Mouse (Mus musculus) limb, embryonic 15.5 days (tissue): ENCODE measurements around the gene Abca9. TPM values are rescaled to one million over a fixed set of nuclear protein-coding genes. Genes with fewer than 3 reads are reported as not detected.

ENCODE experiments used
- ATAC-seq: fragments of 200-750 bp; cut with Nextera tagmentation; 2 replicates; pipeline ENCODE4 v1.8.0; 2017; ENCODE audit warnings: low read depth, moderate TSS enrichment; ENCODE audit not compliant: insufficient number of reproducible peaks, low FRiP score, low TSS enrichment
- H3K27ac ChIP-seq: fragments of 300-500 bp; sonication (generic); 2 replicates; pipeline ENCODE4 v1.5.1; 2015; ENCODE audit warnings: moderate library complexity, mild to moderate bottlenecking, inconsistent platforms
- H3K27me3 ChIP-seq: fragments of 300-500 bp; sonication (generic); 2 replicates; pipeline ENCODE4 v1.6.1; 2015; ENCODE audit warnings: inconsistent platforms
- H3K36me3 ChIP-seq: fragments of 300-500 bp; sonication (generic); 2 replicates; pipeline ENCODE4 v1.6.1; 2015; ENCODE audit warnings: inconsistent platforms
- H3K4me1 ChIP-seq: fragments of 300-500 bp; sonication (generic); 2 replicates; pipeline ENCODE4 v1.6.1; 2015; ENCODE audit warnings: inconsistent platforms
- H3K4me2 ChIP-seq: fragments of 300-500 bp; sonication (generic); 2 replicates; pipeline ENCODE4 v1.6.1; 2015; ENCODE audit warnings: mild to moderate bottlenecking, inconsistent platforms
- H3K4me3 ChIP-seq: fragments of 300-500 bp; sonication (generic); 2 replicates; pipeline ENCODE4 v1.5.1; 2015; ENCODE audit warnings: mild to moderate bottlenecking, inconsistent platforms
- H3K9ac ChIP-seq: fragments of 300-500 bp; sonication (generic); 2 replicates; pipeline ENCODE4 v1.6.1; 2015; ENCODE audit warnings: inconsistent platforms
- H3K9me3 ChIP-seq: fragments of 300-500 bp; sonication (generic); 2 replicates; pipeline ENCODE4 v1.6.1; 2016; ENCODE audit warnings: inconsistent platforms
- WGBS: fragments of 180-500 bp; shearing (Covaris S2); methylation state at CpG from one replicate; pipeline ENCODE4 v1.1.7; 2015; 5-methylcytosine and 5-hydroxymethylcytosine counted together
- polyA plus RNA-seq: library from polyadenylated mRNA; unstranded; fragments of >200 nt; fragmentation: Nextera tagmentation; extraction: Ambion mirVana; gene quantifications from 2 replicates; pipeline ENCODE4 v1.2.1, GENCODE M21; 2015

Gene Abca9
- polyA plus RNA-seq, 1 experiment from 2014 or later = 10.0 TPM

DNA sequence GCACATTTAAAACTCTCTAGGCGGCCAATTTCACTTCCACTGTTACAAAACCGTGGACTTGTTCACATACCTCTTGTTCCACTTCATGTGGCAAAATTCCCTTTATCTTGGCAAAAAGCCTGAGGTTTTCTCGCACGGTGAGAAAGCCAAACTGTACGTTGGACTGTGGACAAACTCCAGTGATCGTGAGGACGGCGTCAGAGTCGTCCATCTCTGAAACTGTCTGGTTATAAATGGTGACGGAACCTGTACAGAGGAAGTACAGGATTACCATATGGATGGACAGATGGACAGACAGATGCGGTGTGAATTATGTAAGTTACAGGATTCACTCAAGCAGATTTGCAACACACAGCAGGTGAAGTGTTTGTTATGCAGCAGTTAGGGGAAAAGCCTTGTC, 22.6 kb downstream of the Abca9 start:
- Histone ChIP-seq H3K27me3 (no peaks in the 10 kb centered on the region), H3K27ac (no peak overlapping the region), H3K36me3 (peaks cover 9% of the 10 kb centered on the region; the same call in 1 of the 2 replicates), H3K4me2 (no peak overlapping the region), H3K9me3 (no peaks in the 10 kb centered on the region), H3K4me1 (no peaks in the 10 kb centered on the region), H3K4me3 (no peak overlapping the region), H3K9ac (no peak overlapping the region)
- ATAC-seq = no peak
- WGBS = 64% methylated on average over 11 of the region's 11 CpGs

DNA sequence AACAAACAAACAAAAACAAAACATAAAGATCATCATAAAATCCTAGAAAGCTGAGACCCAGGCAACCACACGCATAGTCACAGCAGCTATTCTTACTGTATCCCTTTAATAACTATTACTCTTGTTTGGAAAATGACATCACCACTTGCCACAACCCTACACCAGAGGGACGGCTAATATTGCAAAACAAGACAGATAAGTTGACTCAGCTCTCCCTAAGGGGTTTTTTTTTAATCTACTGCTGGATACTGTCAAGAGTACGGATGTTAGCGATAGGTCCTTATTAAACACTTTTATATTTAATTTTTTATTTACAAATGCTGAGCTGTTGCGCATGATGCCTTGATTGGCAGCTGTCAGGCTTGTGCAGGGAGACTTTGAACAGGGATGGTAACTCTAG, 37.2 kb downstream of the Abca9 start:
- Histone ChIP-seq H3K27me3 (no peaks in the 10 kb centered on the region), H3K36me3 (no peaks in the 10 kb centered on the region), H3K9me3 (no peaks in the 10 kb centered on the region), H3K4me2 (no peak overlapping the region), H3K4me1 (no peaks in the 10 kb centered on the region), H3K4me3 (no peak overlapping the region), H3K9ac (no peak overlapping the region), H3K27ac (no peak overlapping the region)
- WGBS = 72% methylated on average over 5 of the region's 5 CpGs
- no peak for ATAC-seq

- H3K4me2 ChIP-seq = no peak overlapping the region
- WGBS = 61% methylated on average over 4 of the region's 4 CpGs
- H3K27ac ChIP-seq = no peak overlapping the region
- no peak overlapping the region for H3K9ac ChIP-seq
- H3K9me3 ChIP-seq = no peaks in the 10 kb centered on the region
- H3K4me3 ChIP-seq = no peak overlapping the region
- H3K27me3 ChIP-seq = no peaks in the 10 kb centered on the region
- no peak for ATAC-seq
- H3K4me1 ChIP-seq = no peaks in the 10 kb centered on the region
- peaks cover 4% of the 10 kb centered on the region; the same call in 1 of the 2 replicates for H3K36me3 ChIP-seq
Measured at GRCm38 (mm10) chr11:110111137-110111536, 56.9 kb downstream of the Abca9 start.

- Histone ChIP-seq H3K4me1 (no peaks in the 10 kb centered on the region), H3K27ac (no peak overlapping the region), H3K27me3 (no peaks in the 10 kb centered on the region), H3K9me3 (no peaks in the 10 kb centered on the region), H3K4me2 (no peak overlapping the region), H3K4me3 (no peak overlapping the region), H3K9ac (no peak overlapping the region), H3K36me3 (0 out of 2 replicates have a peak, but pooled peaks cover 10% of the 10 kb centered on the region)
- WGBS = 87% methylated on average over 7 of the region's 7 CpGs
- no peak for ATAC-seq
Measured at GRCm38 (mm10) chr11:110101437-110101836, 66.6 kb downstream of the Abca9 start.

DNA sequence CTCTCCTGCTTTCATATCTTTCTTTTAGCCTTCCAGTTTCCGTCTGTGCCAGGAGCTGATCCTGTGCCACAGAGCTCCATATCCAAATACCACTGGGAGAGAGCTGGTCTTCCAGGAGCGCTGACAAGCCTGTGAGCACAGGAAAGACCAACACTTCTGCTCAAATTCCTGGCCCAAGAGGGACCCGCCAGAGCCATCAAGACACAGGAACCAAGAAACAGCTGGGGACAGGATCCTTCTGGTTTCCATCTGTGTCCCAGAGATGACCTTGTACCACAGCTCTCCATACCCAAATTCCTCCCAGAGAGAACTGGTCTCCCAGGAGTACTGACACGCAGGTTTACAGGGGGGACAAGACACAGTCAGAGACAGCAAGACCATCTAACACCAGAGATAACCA, 69.1 kb downstream of the Abca9 start:
- no peak overlapping the region for H3K9ac ChIP-seq
- no peaks in the 10 kb centered on the region for H3K27me3 ChIP-seq
- WGBS = 63% methylated on average over 4 of the region's 4 CpGs
- H3K27ac ChIP-seq = no peak overlapping the region
- H3K9me3 ChIP-seq = no peaks in the 10 kb centered on the region
- H3K4me1 ChIP-seq = 0 out of 2 replicates have a peak, but pooled peaks cover 2% of the 10 kb centered on the region
- H3K4me2 ChIP-seq = no peak overlapping the region
- no peak for ATAC-seq
- H3K36me3 ChIP-seq = 0 out of 2 replicates have a peak, but pooled peaks cover 4% of the 10 kb centered on the region
- no peak overlapping the region for H3K4me3 ChIP-seq

GRCm38 (mm10) chr11:110097465-110097864, 70.5 kb downstream of the Abca9 start:
- no peak overlapping the region for H3K27ac ChIP-seq
- no peak overlapping the region for H3K4me3 ChIP-seq
- H3K9me3 ChIP-seq = no peaks in the 10 kb centered on the region
- no peak overlapping the region for H3K9ac ChIP-seq
- 73% methylated on average over 6 of the region's 6 CpGs for WGBS
- 0 out of 2 replicates have a peak, but pooled peaks cover 2% of the 10 kb centered on the region for H3K4me1 ChIP-seq
- H3K27me3 ChIP-seq = no peaks in the 10 kb centered on the region
- no peaks in the 10 kb centered on the region for H3K36me3 ChIP-seq
- no peak overlapping the region for H3K4me2 ChIP-seq
- no peak for ATAC-seq

GRCm38 (mm10) chr11:110095858-110096257, 72.1 kb downstream of the Abca9 start, which contains the start of gene Abca8a:
Gene Abca8a (minus strand): TSS chr11:110095978.
- 0 out of 2 replicates have a peak, but pooled peaks cover 2% of the 10 kb centered on the region for H3K4me1 ChIP-seq
- H3K36me3 ChIP-seq = no peaks in the 10 kb centered on the region
- no peak within 1 kb of the TSS for H3K4me3 ChIP-seq
- no peaks in the 10 kb centered on the region for H3K27me3 ChIP-seq
- no peak within 1 kb of the TSS for H3K9ac ChIP-seq
- 41% methylated on average over 5 of the region's 5 CpGs for WGBS
- H3K9me3 ChIP-seq = no peaks in the 10 kb centered on the region
- H3K4me2 ChIP-seq = no peak within 1 kb of the TSS
- H3K27ac ChIP-seq = 0 out of 2 replicates have a peak within 1 kb of the TSS, but pooled peaks have one; percentile 43
- ATAC-seq = no peak

- Histone ChIP-seq H3K4me1 (0 out of 2 replicates have a peak, but pooled peaks cover 2% of the 10 kb centered on the region), H3K27ac (no peak overlapping the region), H3K4me2 (no peak overlapping the region), H3K4me3 (no peak overlapping the region), H3K27me3 (no peaks in the 10 kb centered on the region), H3K9ac (no peak overlapping the region), H3K9me3 (no peaks in the 10 kb centered on the region), H3K36me3 (no peaks in the 10 kb centered on the region)
- ATAC-seq = no peak
- 62% methylated on average over 7 of the region's 7 CpGs for WGBS
Measured at GRCm38 (mm10) chr11:110094846-110095380, 73.1 kb downstream of the Abca9 start.

DNA sequence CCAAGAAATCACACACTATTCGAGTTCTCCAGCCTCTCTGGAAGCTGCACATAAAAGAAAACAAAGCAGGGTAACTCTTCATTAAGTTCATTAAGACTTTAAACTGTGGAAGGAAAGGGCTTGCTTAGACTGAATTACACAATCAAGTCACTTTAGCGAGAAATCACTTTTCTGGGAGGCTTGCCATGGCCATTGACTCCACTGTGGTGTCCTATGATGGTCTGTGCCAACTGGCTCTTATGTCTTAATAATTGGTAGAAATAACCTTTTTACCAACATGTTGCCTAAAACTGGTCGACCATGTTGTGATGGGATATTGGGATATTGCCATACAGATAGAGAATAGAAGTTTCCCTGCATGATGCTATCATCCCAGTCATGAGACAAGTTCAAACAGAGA, 73.8 kb downstream of the Abca9 start:
- Histone ChIP-seq H3K27me3 (no peaks in the 10 kb centered on the region), H3K4me3 (no peak overlapping the region), H3K27ac (no peak overlapping the region), H3K9me3 (no peaks in the 10 kb centered on the region), H3K36me3 (no peaks in the 10 kb centered on the region), H3K9ac (no peak overlapping the region), H3K4me1 (0 out of 2 replicates have a peak, but pooled peaks cover 2% of the 10 kb centered on the region), H3K4me2 (no peak overlapping the region)
- ATAC-seq = no peak
- 74% methylated on average over 3 of the region's 3 CpGs for WGBS

- H3K9me3 ChIP-seq = no peaks in the 10 kb centered on the region
- H3K36me3 ChIP-seq = no peaks in the 10 kb centered on the region
- WGBS = 67% methylated on average over 2 of the region's 2 CpGs
- no peak overlapping the region for H3K9ac ChIP-seq
- no peak overlapping the region for H3K4me2 ChIP-seq
- no peaks in the 10 kb centered on the region for H3K27me3 ChIP-seq
- 0 out of 2 replicates have a peak, but pooled peaks cover 2% of the 10 kb centered on the region for H3K4me1 ChIP-seq
- no peak for ATAC-seq
- no peak overlapping the region for H3K27ac ChIP-seq
- H3K4me3 ChIP-seq = no peak overlapping the region
Measured at GRCm38 (mm10) chr11:110091328-110091727, 76.7 kb downstream of the Abca9 start.

DNA sequence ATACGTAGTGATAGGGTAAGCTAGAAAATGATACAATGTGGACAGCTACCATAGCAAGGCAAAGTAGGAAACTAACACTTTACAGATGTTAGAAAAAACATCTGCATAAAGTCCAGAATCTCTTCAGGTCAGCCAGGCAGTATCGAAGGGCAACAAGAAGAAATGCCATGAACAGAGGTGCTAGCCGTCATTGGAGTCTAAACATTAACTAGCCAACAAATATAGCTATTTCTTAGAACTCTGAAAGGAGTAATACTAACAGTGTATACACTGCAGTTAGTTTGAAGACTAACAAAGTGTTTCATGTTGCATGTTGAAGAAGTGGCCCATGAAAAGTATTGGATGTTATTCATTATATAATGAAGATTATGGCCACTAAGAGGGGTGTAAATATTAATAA, 95.8 kb downstream of the Abca9 start:
- Histone ChIP-seq H3K9ac (no peak overlapping the region), H3K27ac (no peak overlapping the region), H3K27me3 (no peaks in the 10 kb centered on the region), H3K4me1 (no peaks in the 10 kb centered on the region), H3K4me2 (no peak overlapping the region), H3K36me3 (no peaks in the 10 kb centered on the region), H3K4me3 (no peak overlapping the region), H3K9me3 (no peaks in the 10 kb centered on the region)
- WGBS = 72% methylated on average over 3 of the region's 3 CpGs
- no peak for ATAC-seq

DNA sequence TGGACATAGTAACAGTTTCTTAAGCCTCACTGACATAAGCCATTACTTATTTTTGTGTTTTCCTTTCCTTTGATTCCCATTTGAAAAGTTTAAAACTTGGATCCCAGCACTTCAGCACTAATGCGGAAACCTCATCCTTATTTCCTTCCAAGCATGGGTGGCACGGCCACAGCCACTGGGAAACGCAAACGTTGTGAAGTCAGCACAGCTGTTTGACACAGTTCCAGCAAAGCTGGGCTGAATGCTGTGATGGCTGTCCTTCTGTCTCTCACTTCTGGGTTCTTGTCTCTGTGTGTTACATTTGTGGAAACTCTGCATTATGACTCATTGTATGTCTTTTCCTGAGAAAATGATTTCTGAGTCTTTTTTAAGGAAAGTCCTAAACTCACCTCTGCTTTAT, 107.0 kb downstream of the Abca9 start:
- H3K4me2 ChIP-seq = no peak overlapping the region
- no peaks in the 10 kb centered on the region for H3K4me1 ChIP-seq
- WGBS = 36% methylated on average over 4 of the region's 4 CpGs
- H3K9ac ChIP-seq = no peak overlapping the region
- ATAC-seq = no peak
- H3K9me3 ChIP-seq = no peaks in the 10 kb centered on the region
- no peak overlapping the region for H3K27ac ChIP-seq
- H3K36me3 ChIP-seq = no peaks in the 10 kb centered on the region
- H3K27me3 ChIP-seq = no peaks in the 10 kb centered on the region
- H3K4me3 ChIP-seq = no peak overlapping the region

DNA sequence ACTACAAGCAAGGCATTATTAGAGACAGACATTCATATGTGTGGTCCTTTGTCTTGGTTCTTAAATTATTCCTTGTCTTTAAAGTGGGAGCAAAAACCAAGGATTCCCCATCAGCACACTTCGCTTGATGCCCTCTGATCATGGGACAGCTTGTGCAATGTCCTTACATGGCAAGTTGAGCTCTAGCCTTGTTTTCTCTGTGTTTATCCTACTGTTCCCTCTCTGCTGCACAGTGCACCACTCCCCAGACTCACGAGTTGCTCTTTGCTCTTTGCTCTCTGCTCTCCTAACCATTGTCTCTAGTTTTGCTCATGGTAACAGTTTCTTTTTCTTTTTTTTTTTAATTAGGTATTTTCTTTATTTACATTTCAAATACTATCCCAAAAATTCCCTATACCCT, 107.9 kb downstream of the Abca9 start:
- H3K36me3 ChIP-seq = no peaks in the 10 kb centered on the region
- no peaks in the 10 kb centered on the region for H3K4me1 ChIP-seq
- no peak for ATAC-seq
- no peak overlapping the region for H3K27ac ChIP-seq
- 83% methylated on average over 2 of the region's 2 CpGs for WGBS
- H3K4me3 ChIP-seq = no peak overlapping the region
- H3K27me3 ChIP-seq = no peaks in the 10 kb centered on the region
- H3K9ac ChIP-seq = no peak overlapping the region
- H3K9me3 ChIP-seq = no peaks in the 10 kb centered on the region
- H3K4me2 ChIP-seq = no peak overlapping the region
